Mouse (Mus musculus): ENCODE measurements around the gene Padi2. TPM values are rescaled to one million over a fixed set of nuclear protein-coding genes. Genes with fewer than 3 reads are reported as not detected.

Gene Padi2
- total and polyA plus RNA-seq, 3 experiments: 0.04 TPM; not detected in 2

GRCm38 (mm10) chr4:140977886-140978692 is 71.9 kb downstream of the Padi2 start:
- H3K9ac ChIP-seq (ENCODE audit: insufficient read depth, low read depth): no peak overlapping the region
- H3K27ac ChIP-seq (ENCODE audit: insufficient read depth, low read depth): no peak overlapping the region
- no peaks in the 10 kb centered on the region for H3K27me3 ChIP-seq (replicated peaks)
- peaks cover 4 to 11% of the 10 kb centered on the region in 2 experiments for H3K4me1 ChIP-seq (ENCODE audit: control insufficient read depth in 1 of 2, insufficient read depth in 2 of 2)
- in situ Hi-C loops (cut with MboI; ENCODE audit: low pct_ligation_motif_present, low pct_unique_long_range_greater_than_20kb, low sequenced_read_pairs): no loop called here
- peaks cover 22% of the 10 kb centered on the region for H3K9me3 ChIP-seq (replicated peaks; ENCODE audit: low read length)
- DNase-seq (ENCODE audit: extremely low read depth): no peak
- H3K79me2 ChIP-seq (replicated peaks; ENCODE audit: control insufficient read depth, extremely low read depth, insufficient read depth, poor library complexity, severe bottlenecking): no peaks in the 10 kb centered on the region
- no peak overlapping the region for H3K4me3 ChIP-seq (replicated peaks in 1 of 3; ENCODE audit: low read depth in 2 of 3, low read length in 2 of 3, poor library complexity in 1 of 3)
- TF ChIP-seq ETS1 (conservative IDR thresholded peaks at IDR 0.05; ENCODE audit: low read depth, low read length) (no peak), RAD21 (IDR thresholded peaks at IDR 0.05; ENCODE audit: low read depth, low read length) (no peak), CHD1 (IDR thresholded peaks at IDR 0.05; ENCODE audit: low read depth, low read length) (no peak), NRF1 (IDR thresholded peaks at IDR 0.05; ENCODE audit: low read depth, low read length) (no peak), MEF2A (IDR thresholded peaks at IDR 0.05; ENCODE audit: borderline replicate concordance, low read depth, low read length) (no peak)
- no peak overlapping the region for H3K4me2 ChIP-seq (ENCODE audit: insufficient read depth, low read depth, poor library complexity, severe bottlenecking)
- H3K36me3 ChIP-seq (replicated peaks in 1 of 2; ENCODE audit: control insufficient read depth in 1 of 2, insufficient read depth in 1 of 2, low read length in 1 of 2): peaks cover 62 to 80% of the 10 kb centered on the region in 2 experiments
- dilution Hi-C loops (cut with MboI; ENCODE audit: extremely low pct_ligation_motif_present, extremely low pct_unique_long_range_greater_than_20kb, low sequenced_read_pairs): no loop called here

GRCm38 (mm10) chr4:140981605-140982004 is 75.5 kb downstream of the Padi2 start:
- peaks cover 23% of the 10 kb centered on the region for H3K9me3 ChIP-seq (replicated peaks; ENCODE audit: low read length)
- dilution Hi-C loops (cut with MboI; ENCODE audit: extremely low pct_ligation_motif_present, extremely low pct_unique_long_range_greater_than_20kb, low sequenced_read_pairs): no loop called here
- no peak overlapping the region for H3K9ac ChIP-seq (ENCODE audit: insufficient read depth, low read depth)
- H3K4me1 ChIP-seq (ENCODE audit: control insufficient read depth in 1 of 2, insufficient read depth in 2 of 2): peaks cover 13 to 36% of the 10 kb centered on the region in 2 experiments
- in situ Hi-C loops (cut with MboI; ENCODE audit: low pct_ligation_motif_present, low pct_unique_long_range_greater_than_20kb, low sequenced_read_pairs): no loop called here
- no peak for DNase-seq (ENCODE audit: extremely low read depth)
- no peaks in the 10 kb centered on the region for H3K79me2 ChIP-seq (replicated peaks; ENCODE audit: control insufficient read depth, extremely low read depth, insufficient read depth, poor library complexity, severe bottlenecking)
- H3K4me3 ChIP-seq (replicated peaks in 1 of 3; ENCODE audit: low read depth in 2 of 3, low read length in 2 of 3, poor library complexity in 1 of 3): no peak overlapping the region
- no peak overlapping the region for H3K4me2 ChIP-seq (ENCODE audit: insufficient read depth, low read depth, poor library complexity, severe bottlenecking)
- peaks cover 29 to 45% of the 10 kb centered on the region in 2 experiments for H3K36me3 ChIP-seq (replicated peaks in 1 of 2; ENCODE audit: control insufficient read depth in 1 of 2, insufficient read depth in 1 of 2, low read length in 1 of 2)
- peaks cover 3% of the 10 kb centered on the region for H3K27me3 ChIP-seq (replicated peaks)
- TF ChIP-seq CTCF (conservative IDR thresholded peaks at IDR 0.05 in 1 of 2, IDR thresholded peaks at IDR 0.05 in 1 of 2; ENCODE audit: low read depth in 2 of 2, low read length in 2 of 2) (peak in 1 of 2 experiments; percentile 34; a peak in 2 of 4 replicates), ZNF384 (IDR thresholded peaks at IDR 0.05; ENCODE audit: low read depth, low read length) (no peak), NRF1 (IDR thresholded peaks at IDR 0.05; ENCODE audit: low read depth, low read length) (no peak), TCF12 (IDR thresholded peaks at IDR 0.05; ENCODE audit: low read depth, low read length) (no peak), PAX5 (IDR thresholded peaks at IDR 0.05; ENCODE audit: low read length) (no peak), MEF2A (IDR thresholded peaks at IDR 0.05; ENCODE audit: borderline replicate concordance, low read depth, low read length) (no peak), KAT2A (IDR thresholded peaks at IDR 0.05; ENCODE audit: insufficient replicate concordance, low read length) (no peak), POLR2AphosphoS2 (IDR thresholded peaks at IDR 0.05; ENCODE audit: low read depth, low read length) (no peak), RAD21 (IDR thresholded peaks at IDR 0.05; ENCODE audit: low read depth, low read length) (peak; percentile 24), ETS1 (conservative IDR thresholded peaks at IDR 0.05; ENCODE audit: low read depth, low read length) (no peak), SMC3 (IDR thresholded peaks at IDR 0.05; ENCODE audit: low read depth, low read length) (0 out of 2 replicates have a peak, but pooled peaks have one; percentile 8)
- H3K27ac ChIP-seq (ENCODE audit: insufficient read depth, low read depth): no peak overlapping the region

All from CH12.LX (cell line).